Comparison of ENCODE assay signal across 10 mouse cellular contexts in the genomic region with DNA sequence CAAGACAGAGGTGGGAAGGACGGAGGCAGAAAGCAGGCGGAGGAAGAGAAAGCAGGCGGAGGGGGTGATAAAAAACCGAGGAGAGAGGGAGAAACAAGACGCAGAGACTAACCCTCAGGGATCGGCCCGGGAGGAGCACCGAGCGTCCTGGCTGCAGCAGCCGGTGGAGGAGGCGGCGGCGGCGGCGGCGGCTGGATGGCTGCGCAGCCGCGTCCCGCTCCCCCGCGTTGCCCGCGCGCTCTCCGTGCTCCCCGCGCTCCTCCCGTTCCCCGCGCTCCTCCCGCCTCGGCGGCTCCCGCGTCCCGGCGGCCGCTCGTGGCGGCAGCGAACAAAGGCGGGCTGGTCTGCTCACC. TPM values are rescaled to one million over a fixed set of nuclear protein-coding genes. Genes with fewer than 3 reads are reported as not detected.
DNase-seq lines count a peak whose midpoint lies in the region; ATAC-seq and TF ChIP-seq lines count a peak whose summit lies in the region.
"Had no signal": no experiment of that assay in that cellular context is flagged by ENCODE, and none has a peak within 500 bp of the region (broad histone marks: within the 10 kb centered on the region; RNA-seq: fewer than 3 reads in every experiment).

No protein-coding gene starts in this region.

- TF ChIP-seq EP300 in liver, postnatal 0 days (IDR thresholded peaks at IDR 0.05; ENCODE audit: low read depth), result no peak

- DNase-seq in kidney, adult 18-20 months, result peak; percentile 65
- DNase-seq in kidney, adult 11 months, result no peak
- no peak for DNase-seq in ES-E14 (ENCODE audit: low read depth, low spot score)
- DNase-seq in embryonic facial prominence, embryonic 10.5 days (ENCODE audit: low spot score), result no peak
- DNase-seq in hindbrain, embryonic 14.5 days (ENCODE audit: low spot score), result peak; percentile 71
- DNase-seq in liver, postnatal 0 days, result peak; percentile 36
- DNase-seq in right cerebral cortex, postnatal 4 days, result peak; percentile 76
- DNase-seq in urinary bladder, postnatal 4 days (ENCODE audit: low spot score in 2 of 2), result no peak

- 0% methylated on average over 36 of the region's 43 CpGs for WGBS in embryonic facial prominence, embryonic 10.5 days
- WGBS in hindbrain, embryonic 14.5 days, result 0% methylated on average over 32 of the region's 43 CpGs
- WGBS in liver, postnatal 0 days (ENCODE audit: insufficient replicate concordance), result 1% methylated on average over 13 of the region's 43 CpGs

- H3K27me3 ChIP-seq in embryonic facial prominence, embryonic 10.5 days (replicated peaks; ENCODE audit: low read depth, poor library complexity, severe bottlenecking), result peaks cover 87% of the 10 kb centered on the region
- H3K27me3 ChIP-seq in hindbrain, embryonic 14.5 days (ENCODE audit: control insufficient read depth, insufficient read depth, low read length), result no peaks in the 10 kb centered on the region
- H3K27me3 ChIP-seq in liver, postnatal 0 days (ENCODE audit: insufficient read depth, low read length), result peaks cover 38% of the 10 kb centered on the region

- H3K4me1 ChIP-seq in ES-E14 (ENCODE audit: control insufficient read depth in 2 of 2, insufficient read depth in 2 of 2, low read length in 2 of 2, poor library complexity in 1 of 2), result peaks cover 2 to 12% of the 10 kb centered on the region in 2 experiments; a peak in 3 of 4 replicates
- peaks cover 57% of the 10 kb centered on the region for H3K4me1 ChIP-seq in embryonic facial prominence, embryonic 10.5 days
- H3K4me1 ChIP-seq in hindbrain, embryonic 14.5 days (replicated peaks; ENCODE audit: control insufficient read depth, insufficient read depth, low read length), result peaks cover 60% of the 10 kb centered on the region
- H3K4me1 ChIP-seq in liver, postnatal 0 days (ENCODE audit: insufficient read depth), result peaks cover 16% of the 10 kb centered on the region

- peak; percentile 6; the same call in 1 of the 2 replicates for ATAC-seq in hindbrain, embryonic 14.5 days (ENCODE audit: low FRiP score)
- ATAC-seq in liver, postnatal 0 days, result peak; percentile 43

- no peaks in the 10 kb centered on the region for H3K36me3 ChIP-seq in ES-E14 (ENCODE audit: control insufficient read depth, insufficient read depth, low read length, poor library complexity, severe bottlenecking)
- H3K36me3 ChIP-seq in embryonic facial prominence, embryonic 10.5 days (replicated peaks), result no peaks in the 10 kb centered on the region
- H3K36me3 ChIP-seq in hindbrain, embryonic 14.5 days (replicated peaks; ENCODE audit: control insufficient read depth, insufficient read depth), result no peaks in the 10 kb centered on the region
- no peaks in the 10 kb centered on the region for H3K36me3 ChIP-seq in liver, postnatal 0 days (replicated peaks; ENCODE audit: insufficient read depth, low read length)

- in situ Hi-C loops in ES-E14 (cut with MboI; ENCODE audit: low sequenced_read_pairs in 2 of 2, unreplicated experiment in 2 of 2), result loop anchor here in 1 of 2 experiments (10.0 kb wide), 1 partner anchor 105 kb away; no protein-coding TSS in a partner anchor

- H3K9ac ChIP-seq in ES-E14 (ENCODE audit: insufficient read depth, low read depth, low read length, poor library complexity, severe bottlenecking), result peak overlapping the region; percentile 78
- peak overlapping the region; percentile 84 for H3K9ac ChIP-seq in hindbrain, embryonic 14.5 days
- peak overlapping the region; percentile 56; the same call in 1 of the 2 replicates for H3K9ac ChIP-seq in liver, postnatal 0 days (replicated peaks)

- no peak for TF ChIP-seq CTCF in liver, postnatal 0 days (IDR thresholded peaks at IDR 0.05; ENCODE audit: low read depth)

- H3K4me2 ChIP-seq in hindbrain, embryonic 14.5 days (replicated peaks), result peak overlapping the region; percentile 85
- peak overlapping the region; percentile 76 for H3K4me2 ChIP-seq in liver, postnatal 0 days (ENCODE audit: low read depth, low read length)

- peak overlapping the region; percentile 80 to 84 for H3K4me3 ChIP-seq in ES-E14 (ENCODE audit: insufficient read depth in 1 of 2, low read depth in 1 of 2, low read length in 2 of 2, poor library complexity in 1 of 2, severe bottlenecking in 1 of 2)
- H3K4me3 ChIP-seq in embryonic facial prominence, embryonic 10.5 days, result peak overlapping the region; percentile 81
- H3K4me3 ChIP-seq in hindbrain, embryonic 14.5 days (replicated peaks; ENCODE audit: low read length), result peak overlapping the region; percentile 79
- H3K4me3 ChIP-seq in liver, postnatal 0 days (ENCODE audit: low read depth, low read length), result peak overlapping the region; percentile 70

- H3K27ac ChIP-seq in ES-E14 (ENCODE audit: insufficient read depth, low read depth, low read length, poor library complexity, severe bottlenecking), result no peak overlapping the region
- peak overlapping the region; percentile 90 for H3K27ac ChIP-seq in embryonic facial prominence, embryonic 10.5 days (replicated peaks)
- peak overlapping the region; percentile 97 for H3K27ac ChIP-seq in hindbrain, embryonic 14.5 days
- H3K27ac ChIP-seq in liver, postnatal 0 days (ENCODE audit: low read depth), result no peak overlapping the region
- H3K27ac ChIP-seq: macrophage had no signal

- no peaks in the 10 kb centered on the region for H3K9me3 ChIP-seq in ES-E14 (ENCODE audit: control insufficient read depth, insufficient read depth, low read depth, low read length)
- no peaks in the 10 kb centered on the region for H3K9me3 ChIP-seq in embryonic facial prominence, embryonic 10.5 days
- H3K9me3 ChIP-seq in hindbrain, embryonic 14.5 days (ENCODE audit: control insufficient read depth, low read length), result no peaks in the 10 kb centered on the region
- no peaks in the 10 kb centered on the region for H3K9me3 ChIP-seq in liver, postnatal 0 days (ENCODE audit: low read length)

TF ChIP-seq in ES-E14, 5 proteins besides CTCF, POLR2A, EP300 and RAD21:
- TF ChIP-seq MAFK (IDR thresholded peaks at IDR 0.05; ENCODE audit: insufficient read depth, low read depth, low read length) (no peak), ZNF384 (IDR thresholded peaks at IDR 0.05; ENCODE audit: low read depth, low read length) (no peak), ZC3H11A (IDR thresholded peaks at IDR 0.05; ENCODE audit: borderline replicate concordance, low read depth, low read length) (no peak), HCFC1 (IDR thresholded peaks at IDR 0.05; ENCODE audit: borderline replicate concordance, insufficient read depth, low read length) (no peak), CHD2 (IDR thresholded peaks at IDR 0.05; ENCODE audit: low read depth, low read length) (no peak)

RNA-seq across cellular contexts. Expression of a gene that starts 0.3 kb away (rescaled TPM):
- 1.8 and 2.9 TPM in 2 replicates for total RNA-seq in ES-E14 (2012; rRNA removed)
- polyA plus RNA-seq in embryonic facial prominence, embryonic 10.5 days (2016; fragmentation: Nextera tagmentation; extraction: Ambion mirVana), result 4.9 and 5.1 TPM in 2 replicates
- 25.5 and 28.1 TPM in 2 replicates for polyA plus RNA-seq in hindbrain, embryonic 14.5 days (2014; fragmentation: Nextera tagmentation; extraction: Ambion mirVana)
- 3.5 and 3.6 TPM in 2 replicates for polyA plus RNA-seq in liver, postnatal 0 days (2015; fragmentation: Nextera tagmentation; extraction: Ambion mirVana)
- polyA plus RNA-seq: macrophage had no signal

RNA-seq across cellular contexts. Expression of a gene that starts 51.1 kb away (rescaled TPM):
- total RNA-seq in ES-E14 (2012; rRNA removed), result 0.89 TPM in 1 of 2 replicates, not detected in the other
- 0.57 TPM in 1 of 2 replicates, not detected in the other for polyA plus RNA-seq in embryonic facial prominence, embryonic 10.5 days (2016; fragmentation: Nextera tagmentation; extraction: Ambion mirVana)
- 0.80 and 0.86 TPM in 2 replicates for polyA plus RNA-seq in hindbrain, embryonic 14.5 days (2014; fragmentation: Nextera tagmentation; extraction: Ambion mirVana)
- 0.66 and 7.2 TPM in 2 replicates for polyA plus RNA-seq in liver, postnatal 0 days (2015; fragmentation: Nextera tagmentation; extraction: Ambion mirVana)
- total RNA-seq: adrenal gland, adult 18-20 months had no signal
- polyA plus RNA-seq: macrophage had no signal

Comparison
In these comparisons a context has a peak if more than half of its experiments do, and no peak if none do; other contexts are left out.
1. DNase-seq: peak in kidney, adult 18-20 months (single experiment), hindbrain, embryonic 14.5 days (single experiment), liver, postnatal 0 days (single experiment) and right cerebral cortex, postnatal 4 days (single experiment); none in kidney, adult 11 months (single experiment), ES-E14 (single experiment), embryonic facial prominence, embryonic 10.5 days (single experiment) and urinary bladder, postnatal 4 days (0 of 2).
2. H3K27ac ChIP-seq: peak in embryonic facial prominence, embryonic 10.5 days (single experiment) and hindbrain, embryonic 14.5 days (single experiment); none in ES-E14 (single experiment) and liver, postnatal 0 days (single experiment).
3. Peak in every context shown above with its lines, with median percentiles within 50 percentile points of each other: H3K4me3 ChIP-seq and H3K9ac ChIP-seq.